Mouse (Mus musculus) adrenal gland, postnatal 36 days (tissue): ENCODE results near the gene Itpk1. TPM values are rescaled to one million over a fixed set of nuclear protein-coding genes. Genes with fewer than 3 reads are reported as not detected.

Experiments used
- DNase-seq, 2 experiments: peaks; one replicate each; pipeline ENCODE4 v3.0.0; 2021; ENCODE audit warnings: mixed read lengths in 1 of 2
- total RNA-seq, 2 experiments: library from RNA; stranded (reverse); gene quantifications; 2 replicates each; pipeline ENCODE4 v1.2.3; 2021

The Itpk1 gene
- total RNA-seq, 2 experiments from 2014 or later = 45.7 to 114 TPM

DNA sequence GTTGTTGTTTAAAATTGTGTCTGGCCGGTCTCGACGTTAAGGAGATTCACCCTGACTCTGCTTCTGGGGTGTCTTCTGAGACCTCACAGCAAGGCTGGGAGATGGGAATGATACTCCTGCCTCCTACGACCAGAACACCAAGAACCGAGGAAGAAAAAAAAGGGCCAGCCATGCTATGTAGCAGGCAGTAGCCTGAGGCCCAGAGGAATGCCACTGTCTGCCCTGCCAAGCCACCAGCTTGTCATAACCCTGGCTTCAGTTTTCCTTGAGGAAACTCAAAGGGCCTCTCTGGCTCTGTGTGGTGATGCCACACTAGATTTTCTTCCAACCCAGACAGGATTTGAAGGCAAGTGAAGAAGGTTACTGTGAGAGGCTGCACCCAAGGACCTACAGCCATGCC is 79.6 kb downstream of the Itpk1 start:
- DNase-seq = no peak

DNA sequence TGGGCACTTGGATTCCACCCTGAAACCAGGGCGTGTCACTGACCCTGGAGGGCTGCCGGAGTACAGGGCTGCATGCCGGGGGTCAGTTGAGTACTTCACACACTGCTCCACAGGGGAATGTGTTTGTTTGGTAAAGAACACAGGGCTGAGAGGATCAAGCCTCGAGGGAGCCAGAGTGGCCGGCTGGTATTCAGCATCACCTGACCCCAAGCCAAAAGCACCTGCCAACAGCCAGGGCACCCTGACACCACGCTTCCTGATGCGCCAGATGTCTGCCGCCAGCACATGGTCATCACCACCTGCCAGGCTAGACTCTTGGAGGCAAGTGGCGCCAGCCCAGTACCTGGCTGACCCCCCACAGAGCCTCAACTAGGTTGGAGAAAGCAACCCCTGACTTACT is 80.9 kb downstream of the Itpk1 start:
- DNase-seq = no peak

DNA sequence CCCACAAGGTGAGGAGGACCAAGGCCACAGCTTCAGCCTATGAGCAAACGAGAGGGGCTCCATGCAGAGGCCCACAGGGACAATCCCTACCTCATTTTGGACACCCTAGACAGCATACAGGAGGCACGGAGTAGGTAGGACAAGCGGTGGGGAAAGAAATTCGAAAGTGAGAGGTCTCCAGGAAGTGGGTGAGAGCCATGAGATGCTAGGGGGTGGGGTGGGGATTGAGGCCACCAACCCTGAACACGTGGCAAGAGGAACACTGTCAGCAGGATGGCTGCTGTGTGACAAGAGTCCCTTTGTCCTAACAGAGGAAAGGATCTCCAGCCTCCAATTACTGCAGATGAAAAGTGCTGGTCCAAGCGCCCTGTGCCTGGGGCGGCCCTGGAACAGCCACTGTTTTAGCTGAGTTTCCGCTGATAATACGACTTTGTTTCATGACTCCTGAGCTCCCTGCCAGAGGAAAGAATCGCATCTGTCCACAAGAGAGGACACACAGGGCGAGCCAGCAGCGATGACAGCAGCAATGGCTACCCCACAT is 82.4 kb downstream of the Itpk1 start:
- DNase-seq = no peak

DNA sequence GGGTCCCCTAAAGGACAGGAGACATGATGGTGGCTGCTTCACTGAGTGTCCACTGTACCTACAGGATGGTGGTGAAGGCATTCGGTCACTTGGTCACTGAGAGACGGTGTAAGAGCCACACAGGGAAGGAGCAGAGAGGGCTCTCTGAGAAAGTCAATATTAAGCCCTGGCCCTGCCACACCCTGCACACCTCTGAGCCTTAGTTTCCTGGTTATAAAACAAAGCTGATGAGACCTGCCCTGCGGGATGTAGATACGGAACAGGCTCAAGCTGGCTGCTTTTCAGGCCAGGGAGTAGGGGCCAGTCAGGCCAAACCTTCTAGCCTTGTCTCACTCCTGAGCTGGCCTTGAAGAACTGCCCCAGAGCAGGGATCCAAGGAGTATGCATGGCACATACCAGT is 82.9 kb downstream of the Itpk1 start:
- no peak for DNase-seq

DNA sequence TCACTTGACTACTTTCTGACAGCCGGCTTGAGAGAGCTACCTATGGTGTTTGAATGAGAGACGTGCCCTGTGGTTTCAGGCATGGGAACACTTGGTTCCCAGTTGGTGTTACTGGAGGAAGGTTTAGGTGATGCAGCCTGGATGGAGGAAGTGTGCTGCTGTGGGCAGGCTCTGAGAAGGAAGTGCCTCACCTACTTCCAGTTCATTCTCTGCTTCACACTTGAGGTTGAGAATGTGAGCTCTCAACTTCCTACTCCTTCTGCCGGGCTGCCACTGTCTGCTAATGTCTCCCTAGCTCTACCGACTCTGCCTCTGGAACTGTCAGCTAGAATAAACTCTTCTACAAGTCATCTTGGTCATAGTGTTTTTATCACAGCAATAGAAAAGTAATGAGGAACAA is 83.5 kb downstream of the Itpk1 start:
- no peak for DNase-seq

DNA sequence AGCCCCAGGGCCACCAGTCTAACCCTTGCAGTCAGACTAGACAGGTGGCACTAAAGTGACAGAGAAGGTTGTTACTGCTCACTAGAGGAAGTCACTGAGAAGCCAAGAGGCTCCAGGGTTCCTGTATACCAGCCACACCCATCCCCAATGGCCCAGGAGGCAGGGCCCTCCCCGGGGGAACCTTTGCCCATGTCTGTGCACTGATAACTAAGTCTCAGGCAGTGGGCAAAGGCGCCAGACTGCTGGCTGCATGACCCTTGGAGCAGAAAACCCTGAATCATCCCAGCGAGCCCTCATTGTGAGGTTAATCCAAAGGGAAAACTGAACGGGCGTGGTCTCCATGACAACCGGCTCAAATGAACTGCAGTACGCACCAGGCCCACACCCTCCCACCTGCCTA is 84.8 kb downstream of the Itpk1 start:
- no peak for DNase-seq

DNA sequence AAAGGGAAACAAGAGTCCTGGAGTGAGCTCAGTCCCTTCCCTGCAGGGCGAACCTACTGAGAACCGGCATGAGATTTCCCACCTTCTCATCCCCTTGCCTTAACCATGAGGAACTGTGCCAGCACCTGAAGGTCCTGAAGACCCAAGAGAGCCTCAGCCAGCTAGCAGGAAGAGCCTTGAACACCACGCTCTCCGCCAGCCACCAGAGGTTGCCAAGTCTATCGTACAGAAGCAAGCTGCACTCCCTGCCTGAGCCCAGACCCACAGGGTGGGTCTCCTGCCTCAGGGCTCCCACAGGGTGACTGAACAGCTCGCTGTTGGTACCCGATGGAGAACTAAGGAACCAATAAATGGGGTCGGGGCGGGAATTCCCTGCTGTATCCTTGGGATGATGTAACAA is 86.6 kb downstream of the Itpk1 start:
- peak; percentile 30 to 42 for DNase-seq

DNA sequence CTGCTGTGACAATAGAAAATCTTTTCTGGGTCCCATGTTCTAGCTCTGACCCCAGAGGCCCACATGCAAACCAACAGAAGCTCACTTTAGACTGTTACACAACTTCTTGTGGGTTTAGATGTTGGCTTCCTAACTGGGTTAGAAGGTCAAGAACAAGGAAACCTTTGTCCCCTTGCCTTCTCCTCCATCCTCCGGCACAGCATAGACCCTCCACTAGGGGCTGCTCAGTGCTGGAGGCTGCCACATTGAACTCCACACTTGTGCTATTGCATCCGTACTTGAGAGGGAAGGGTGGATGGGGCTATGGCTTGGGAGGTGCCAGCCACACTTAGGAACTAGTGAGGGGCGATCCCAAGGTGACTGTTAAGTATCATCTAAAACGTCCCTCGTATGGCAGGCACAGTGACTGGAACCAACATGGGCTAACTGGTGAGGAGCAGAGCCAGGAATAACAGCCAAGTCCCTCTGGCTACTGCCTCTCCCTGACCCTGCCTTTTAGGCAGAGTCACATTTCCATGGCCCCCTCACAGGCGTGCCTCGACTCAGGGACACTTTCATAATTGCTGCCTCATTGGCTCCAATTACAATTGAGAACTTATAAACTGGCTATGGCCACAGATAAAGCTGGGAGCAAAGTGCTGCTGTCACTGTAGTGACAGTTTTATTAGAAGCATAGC is 87.7 kb downstream of the Itpk1 start:
- DNase-seq = peak in 1 of 2 experiments; percentile 39

DNA sequence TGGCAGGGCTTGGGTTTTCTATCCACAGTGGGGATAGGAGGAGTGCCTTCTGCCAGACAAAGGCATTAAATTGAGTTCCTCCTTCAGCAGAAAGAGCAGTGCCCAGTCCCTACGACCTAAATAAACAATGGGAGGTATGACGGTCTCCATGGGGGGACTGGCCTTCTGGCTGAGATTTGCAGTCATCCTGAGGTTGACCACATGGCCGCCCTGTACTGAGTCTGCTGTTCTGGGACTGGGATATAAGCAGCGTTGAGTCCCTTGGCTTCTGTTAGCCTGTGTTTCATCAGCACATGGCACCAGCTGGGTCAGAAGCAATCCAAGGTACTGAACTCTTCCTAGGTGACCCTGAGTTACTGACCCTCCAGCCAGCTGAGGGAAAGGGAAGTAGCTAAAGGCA is 88.5 kb downstream of the Itpk1 start:
- DNase-seq = no peak

DNA sequence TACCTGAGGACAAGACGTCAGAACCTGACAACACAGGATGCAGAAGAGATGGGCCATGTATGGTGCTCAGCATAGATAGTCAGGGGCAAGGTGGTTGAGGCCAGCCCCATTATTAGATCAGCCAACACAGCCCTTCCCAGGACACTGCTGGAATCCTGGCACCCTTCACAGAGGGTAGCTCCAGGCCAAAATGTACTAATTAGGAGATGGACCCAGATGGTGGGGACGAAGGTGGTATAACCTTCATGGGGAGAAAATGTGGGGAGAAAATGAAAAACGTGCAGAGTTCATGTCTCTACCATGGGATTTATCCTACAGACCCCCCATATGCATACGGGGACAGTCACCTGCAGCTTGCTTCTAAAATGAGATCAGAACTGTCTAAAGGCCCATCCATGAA is 91.3 kb downstream of the Itpk1 start:
- DNase-seq = no peak

DNA sequence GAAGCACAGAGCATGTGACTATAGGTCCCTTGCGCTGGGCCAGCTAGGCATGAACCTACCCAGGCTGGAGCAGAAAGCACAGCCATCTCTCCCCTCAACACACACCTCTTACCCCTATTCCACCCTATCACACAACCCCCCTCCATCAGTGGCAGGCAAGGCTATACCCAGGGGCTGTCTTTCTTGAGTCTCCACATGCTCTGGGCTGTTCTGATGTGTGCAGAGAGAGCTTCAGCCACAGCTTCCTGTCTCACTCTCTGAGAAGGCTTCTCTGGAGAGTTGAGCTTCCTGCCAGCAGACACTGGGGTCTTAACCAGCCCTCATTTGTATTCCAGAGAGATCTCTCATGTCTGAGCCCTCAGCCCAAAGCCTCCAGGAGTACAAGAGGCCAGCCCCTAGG is 92.3 kb downstream of the Itpk1 start:
- no peak for DNase-seq

DNA sequence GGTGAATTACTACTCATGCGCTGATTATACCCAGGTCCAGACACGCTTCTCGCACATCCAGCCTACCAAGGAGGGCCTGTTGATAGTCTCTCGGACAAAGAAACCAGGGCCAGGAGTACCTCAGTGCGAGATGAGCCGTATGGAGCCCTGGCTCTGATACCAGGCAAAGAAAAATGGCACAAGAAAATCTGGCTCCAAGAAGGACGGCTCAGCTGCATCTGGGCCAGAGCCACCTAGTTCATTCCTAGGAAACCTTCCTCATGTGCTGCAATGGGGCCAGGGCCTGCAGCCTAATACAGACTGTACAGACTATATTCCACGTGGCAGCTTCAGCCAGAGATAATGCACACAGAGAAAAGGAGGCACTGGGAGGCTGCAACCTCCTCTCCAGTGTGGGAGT is 93.8 kb downstream of the Itpk1 start:
- DNase-seq = no peak

DNA sequence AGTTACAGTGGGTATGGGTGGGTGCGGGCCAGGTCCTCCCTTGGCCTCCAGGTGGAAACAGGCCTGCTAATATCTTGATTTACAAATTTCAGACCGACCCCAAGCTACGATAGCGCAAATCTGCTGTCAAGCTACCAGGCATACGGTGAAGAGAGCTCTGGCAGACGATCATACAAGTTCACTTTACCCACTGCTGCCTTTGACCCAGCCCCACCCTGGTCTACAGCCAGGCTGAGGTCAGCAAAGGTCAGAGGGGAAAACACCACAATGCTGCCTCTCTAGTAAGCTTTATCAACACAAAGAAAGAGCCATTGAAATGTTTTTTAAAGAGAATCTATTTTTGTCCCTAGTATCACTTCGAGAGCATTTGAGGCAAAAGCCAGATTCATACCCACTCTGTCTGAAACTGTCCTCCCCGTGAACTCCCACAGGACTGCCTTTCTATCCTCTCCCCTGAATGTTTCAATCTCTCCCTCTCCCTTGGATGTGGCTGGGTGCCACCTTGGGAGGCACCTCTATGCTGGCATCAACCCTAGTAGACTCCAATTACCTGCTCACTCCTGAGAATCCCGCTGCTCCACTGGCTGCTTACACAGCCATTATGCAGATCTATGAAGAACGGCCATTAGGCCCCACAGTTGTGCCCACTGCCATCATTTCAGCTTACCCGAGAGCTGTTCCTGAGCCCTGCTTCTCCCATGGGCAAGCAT is 96.8 kb downstream of the Itpk1 start:
- no peak for DNase-seq

DNA sequence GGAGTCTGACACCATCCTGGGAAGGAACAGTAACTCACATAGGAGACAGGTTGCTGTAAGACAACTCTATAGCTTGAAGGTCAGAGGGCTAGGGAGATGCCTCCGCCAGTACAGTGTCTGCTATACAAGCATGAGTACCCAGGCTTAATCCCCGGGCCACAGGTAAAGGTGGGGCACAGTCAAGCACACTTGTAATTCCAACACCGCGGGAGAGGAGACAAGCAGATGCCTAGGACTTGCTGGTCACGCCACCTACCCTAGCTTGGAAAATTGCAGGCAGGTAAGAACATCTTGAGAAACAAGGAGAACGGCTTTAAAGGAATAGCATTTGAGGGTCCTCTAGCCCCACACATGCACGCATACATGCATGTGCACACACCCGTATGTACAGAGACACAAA is 97.7 kb downstream of the Itpk1 start:
- DNase-seq = no peak

DNA sequence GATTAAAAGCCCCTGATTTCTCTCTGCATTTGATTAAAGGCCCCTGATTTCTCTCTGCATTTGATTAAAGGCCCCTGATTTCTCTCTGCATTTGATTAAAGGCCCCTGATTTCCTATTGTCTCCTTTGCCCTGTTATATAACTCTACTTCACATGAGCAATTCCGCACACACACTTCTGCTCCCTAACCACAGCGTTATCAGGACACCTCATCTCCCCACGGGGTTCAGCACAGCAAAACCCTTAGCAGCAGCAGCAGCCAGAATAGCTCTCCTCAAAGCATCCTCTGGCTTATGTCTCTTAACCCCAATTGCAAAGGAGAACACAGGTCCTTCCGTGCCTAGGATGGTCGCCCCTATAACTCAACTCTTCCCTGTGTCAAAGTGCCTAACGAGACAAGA is 99.1 kb downstream of the Itpk1 start:
- no peak for DNase-seq

DNA sequence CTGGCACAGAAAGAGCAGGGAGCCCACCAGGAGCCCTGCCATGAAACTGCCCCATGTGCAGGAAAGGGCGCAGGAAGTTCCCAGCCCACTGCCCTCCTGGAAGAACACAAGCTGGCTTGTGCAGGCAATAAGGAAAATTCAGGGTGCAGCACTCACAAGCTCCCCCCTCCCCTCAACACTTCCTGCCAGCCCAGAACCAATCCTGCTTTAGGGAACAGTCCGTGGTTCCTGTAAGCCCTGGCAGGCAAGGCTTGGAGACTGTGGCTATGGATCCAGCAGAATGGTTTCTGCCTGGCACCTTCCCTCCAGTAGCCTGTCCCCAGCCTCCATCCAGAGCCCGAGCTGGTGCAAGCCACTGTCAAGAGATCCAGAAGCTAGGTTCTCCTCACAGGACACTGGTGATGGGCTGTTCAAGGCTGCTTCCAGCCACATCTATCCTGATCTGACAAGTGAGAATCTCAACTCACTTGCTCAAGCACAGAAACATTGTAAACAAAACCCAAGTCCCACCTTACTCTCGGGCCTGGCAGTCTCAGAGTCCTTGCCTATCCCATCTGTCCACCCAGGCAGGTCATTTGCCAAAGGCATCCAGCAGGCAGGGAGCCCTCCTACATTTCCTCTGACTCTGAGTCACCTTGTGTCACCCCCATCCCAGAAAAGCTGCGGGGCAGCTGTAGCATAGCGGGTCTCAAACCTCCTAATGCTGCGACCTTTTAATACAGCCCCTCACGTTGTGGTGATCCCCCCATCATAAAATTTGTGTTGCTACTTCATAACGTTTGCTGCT is 102.3 kb downstream of the Itpk1 start:
- DNase-seq = no peak

DNA sequence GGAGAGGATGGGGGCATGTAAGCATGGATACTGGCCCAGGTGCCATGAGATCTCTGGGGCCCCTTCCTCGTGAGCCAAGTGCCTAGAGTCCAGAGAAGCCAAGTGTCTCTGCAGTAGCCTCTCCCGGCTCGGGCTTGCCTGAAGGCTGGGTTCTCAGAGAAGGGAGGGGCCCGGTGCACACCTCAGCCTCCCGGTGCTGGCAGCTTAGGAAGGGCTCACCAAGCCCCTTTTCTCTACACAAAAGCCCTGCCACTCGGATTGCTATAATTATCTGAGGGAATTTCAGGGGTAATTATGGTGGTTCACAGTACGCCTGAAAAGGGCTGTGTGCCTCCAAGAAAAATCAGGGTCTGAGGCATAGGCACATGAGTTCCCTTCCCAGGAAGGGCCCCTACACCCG is 102.9 kb downstream of the Itpk1 start:
- no peak for DNase-seq

DNA sequence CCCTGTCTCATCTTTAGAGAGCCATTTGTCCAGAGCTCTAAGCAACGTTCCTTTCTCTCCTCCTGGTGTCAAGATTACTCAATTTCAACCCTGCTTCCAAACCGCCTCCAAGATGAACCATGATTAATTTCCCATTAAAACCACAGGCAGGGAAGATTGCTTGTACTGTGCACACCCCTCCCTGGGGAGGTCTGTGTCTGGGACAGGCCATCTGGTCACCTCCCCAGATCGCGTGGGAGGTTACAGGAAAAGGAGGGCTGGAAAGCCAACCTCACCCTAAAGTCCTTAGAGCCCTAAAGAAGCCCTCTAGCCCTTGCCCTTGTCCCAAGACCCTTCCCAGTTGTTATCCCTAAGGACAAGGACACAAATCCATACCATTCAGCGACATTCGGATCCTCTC is 104.4 kb downstream of the Itpk1 start:
- no peak for DNase-seq

DNA sequence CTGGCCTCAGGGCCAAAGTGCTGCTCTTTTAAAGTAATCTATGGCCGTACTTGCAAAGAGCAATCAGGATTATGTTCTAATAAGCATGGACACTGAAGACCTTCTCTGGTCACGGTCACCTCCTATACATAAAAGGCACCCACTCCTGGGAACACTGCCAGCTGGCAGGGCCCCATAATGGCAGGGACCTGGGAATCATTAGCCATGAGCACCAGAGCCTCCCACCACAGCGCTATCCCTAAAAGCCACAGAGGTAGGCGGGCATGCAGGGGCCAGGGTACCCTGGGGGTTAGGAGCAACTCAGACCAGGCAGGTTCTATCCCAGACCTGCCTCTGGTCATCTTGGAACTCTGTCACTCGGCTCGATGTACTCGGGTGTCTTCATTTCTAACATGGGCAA is 104.9 kb downstream of the Itpk1 start:
- DNase-seq = no peak

DNA sequence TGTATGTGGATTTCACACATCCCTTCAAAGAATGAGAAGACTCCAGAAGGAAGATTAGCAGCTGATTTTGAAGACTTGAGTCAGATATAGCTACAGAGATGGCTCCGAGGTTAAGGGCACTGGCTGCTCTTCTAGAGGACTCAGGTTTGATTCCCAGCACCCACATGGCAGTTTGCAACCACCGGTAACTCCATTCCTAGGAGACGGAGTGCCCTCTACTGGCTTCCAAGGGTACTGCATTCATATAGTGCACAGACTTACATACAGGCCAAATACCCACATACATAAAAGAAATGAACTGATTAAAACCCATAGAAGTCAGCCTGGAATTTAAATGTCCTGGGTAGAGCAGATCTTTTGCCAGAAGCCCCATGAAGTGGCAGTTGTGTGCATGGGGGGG is 106.2 kb downstream of the Itpk1 start:
- DNase-seq = no peak

DNA sequence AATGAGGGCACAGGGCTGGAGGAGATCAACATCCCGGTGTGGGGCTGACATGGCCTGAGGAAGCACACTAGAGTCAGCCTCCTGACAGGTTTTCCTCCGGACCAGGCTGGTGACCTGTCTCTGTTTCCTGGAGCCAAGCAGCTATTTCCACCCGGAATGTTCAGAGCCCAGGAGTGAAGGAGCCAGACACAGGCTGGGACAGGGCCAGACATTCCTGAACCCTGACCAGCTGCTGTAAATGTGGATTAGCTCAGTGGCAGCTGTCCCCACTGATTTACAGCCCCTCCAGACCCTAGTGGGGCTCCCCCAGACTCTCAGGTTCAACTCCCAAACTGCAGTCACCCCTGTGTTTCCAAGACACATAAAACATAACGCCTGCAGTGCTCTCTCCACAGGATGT is 107.3 kb downstream of the Itpk1 start:
- DNase-seq = peak; percentile 18 to 33

DNA sequence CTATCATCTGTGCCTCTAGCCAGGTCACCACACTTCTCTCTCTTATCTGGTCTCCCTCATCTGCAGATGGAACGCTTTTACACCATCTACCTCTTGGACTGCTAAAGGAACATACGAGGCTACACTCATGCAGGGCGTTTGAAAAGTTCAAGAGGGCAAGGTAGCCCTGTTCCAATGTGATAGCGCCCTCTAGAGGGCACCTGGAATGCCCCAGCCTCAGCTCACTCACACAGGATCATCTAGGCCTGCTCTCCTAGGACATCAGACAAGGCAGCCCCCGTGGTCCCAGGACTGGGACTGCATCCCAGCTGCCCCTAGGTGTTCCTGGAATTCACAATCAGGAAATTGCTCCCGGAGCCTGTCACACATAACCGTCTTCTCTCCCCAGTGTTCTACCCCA is 108.3 kb downstream of the Itpk1 start:
- peak in 1 of 2 experiments; percentile 37 for DNase-seq

DNA sequence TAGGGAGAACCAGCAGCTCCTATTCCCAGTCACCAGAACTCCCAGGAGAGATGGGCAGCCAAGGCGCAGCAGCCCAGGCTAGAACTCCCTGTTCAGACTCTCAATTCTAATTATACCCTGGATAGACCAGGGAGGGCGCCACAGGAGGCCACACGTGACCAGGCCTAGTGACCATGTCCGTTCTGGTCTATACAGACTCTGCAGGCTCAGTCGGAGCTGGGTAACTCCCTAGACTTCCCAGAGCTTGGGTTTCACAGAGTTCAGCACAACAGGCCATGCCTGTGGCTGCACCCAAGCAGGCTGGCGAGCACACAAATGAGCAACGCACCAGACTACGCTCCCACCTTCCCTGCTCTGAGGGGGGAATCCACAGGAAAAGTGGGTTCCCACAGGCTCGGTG is 110.1 kb downstream of the Itpk1 start:
- DNase-seq = no peak
